Mouse (Mus musculus): ENCODE results near the gene Tsnaxip1.

DNA sequence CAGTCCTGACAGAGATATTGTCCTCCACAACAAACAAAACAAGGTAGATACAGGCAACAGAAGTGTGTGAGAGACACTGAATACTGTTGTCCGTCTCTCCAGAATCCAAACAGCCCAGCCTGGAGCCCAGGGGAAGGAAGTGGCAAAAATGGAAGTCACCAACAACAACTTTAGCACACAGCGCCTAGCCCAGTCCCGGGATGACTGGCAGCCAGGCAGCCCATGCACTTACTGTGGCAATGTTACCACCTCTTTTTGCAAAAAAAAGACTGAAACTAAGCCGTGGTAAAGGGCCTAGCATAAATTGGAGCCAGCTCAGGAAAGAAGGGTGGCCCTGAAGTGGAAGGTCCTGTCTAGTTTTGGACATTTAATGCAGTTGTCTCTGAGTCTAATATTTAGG is 1.2 kb upstream of the Tsnaxip1 start:
- TF ChIP-seq POLR2A (IDR thresholded peaks at IDR 0.05; ENCODE audit: insufficient read length, low read depth) (no peak), MAX (IDR thresholded peaks at IDR 0.05; ENCODE audit: low read depth) (no peak), USF1 (IDR thresholded peaks at IDR 0.05; ENCODE audit: low read depth) (no peak), TCF12 (IDR thresholded peaks at IDR 0.05; ENCODE audit: insufficient read depth, poor library complexity, severe bottlenecking) (no peak), E2F4 (IDR thresholded peaks at IDR 0.05; ENCODE audit: insufficient read depth) (no peak), MYOG (IDR thresholded peaks at IDR 0.05; ENCODE audit: control insufficient read depth in 1 of 3, insufficient read depth in 1 of 3, insufficient read length in 2 of 3, low read depth in 2 of 3) (no peak), CEBPB (IDR thresholded peaks at IDR 0.05; ENCODE audit: insufficient read depth, poor library complexity, severe bottlenecking) (no peak)

All from myocyte (in vitro differentiated cells).